Mouse (Mus musculus) layer of hippocampus, adult 9-10 months (tissue): Measurements from ENCODE around the gene Olfr1417.
"Not testable (repeated sequence)": the region's sequence is repeated elsewhere in the genome, so short reads cannot be mapped to it uniquely, and the experiment has no call there.

Experiments used
- DNase-seq: peaks from one replicate; pipeline ENCODE4 v3.0.0; 2022; ENCODE audit warnings: low spot score

The Olfr1417 gene

DNA sequence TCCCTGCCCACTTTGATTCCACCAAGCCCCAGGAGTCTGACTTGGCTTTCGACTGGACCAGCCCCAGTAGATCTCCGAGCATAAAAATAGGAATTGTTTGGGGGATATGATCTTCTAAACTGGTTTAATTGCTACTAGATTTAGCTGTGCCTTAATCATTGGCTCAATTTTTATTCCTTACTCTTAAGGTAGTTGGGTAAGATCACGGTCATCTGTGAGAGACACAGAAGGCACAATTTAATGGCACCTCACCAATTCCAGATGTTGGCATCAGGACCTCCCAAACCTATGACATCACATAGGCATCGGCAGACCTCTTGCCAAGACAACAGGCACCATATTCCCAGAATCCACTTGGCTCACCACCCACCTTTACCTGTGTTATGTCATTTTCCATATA, at the start of gene Olfr1417:
Gene Olfr1417, minus strand, starts transcription at position 101 of the 400 bp plus-strand sequence.
- no peak for DNase-seq

DNA sequence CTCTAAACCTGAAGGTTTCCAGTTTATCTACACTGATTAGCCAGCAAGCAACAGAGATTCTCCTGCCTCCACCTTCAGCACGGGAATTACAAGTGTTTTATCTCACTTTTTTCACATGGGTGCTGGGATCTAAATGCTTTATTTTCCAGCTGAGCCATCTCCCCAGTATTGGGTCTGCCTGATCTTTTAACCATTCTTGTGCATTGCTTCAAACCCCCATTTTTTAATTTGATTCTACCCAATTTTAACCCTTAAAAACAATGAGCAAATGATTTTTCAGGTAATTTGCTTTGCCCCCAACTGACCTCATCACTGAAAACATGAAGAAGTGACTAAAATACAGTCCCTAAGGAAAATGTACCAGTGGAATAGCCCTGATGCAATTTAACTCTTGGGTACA, 47.2 kb upstream of the Olfr1417 start, which contains the start of gene Olfr1420:
Gene Olfr1420, plus strand, starts transcription at position 301 of the 400 bp plus-strand sequence.
- DNase-seq: no peak

DNA sequence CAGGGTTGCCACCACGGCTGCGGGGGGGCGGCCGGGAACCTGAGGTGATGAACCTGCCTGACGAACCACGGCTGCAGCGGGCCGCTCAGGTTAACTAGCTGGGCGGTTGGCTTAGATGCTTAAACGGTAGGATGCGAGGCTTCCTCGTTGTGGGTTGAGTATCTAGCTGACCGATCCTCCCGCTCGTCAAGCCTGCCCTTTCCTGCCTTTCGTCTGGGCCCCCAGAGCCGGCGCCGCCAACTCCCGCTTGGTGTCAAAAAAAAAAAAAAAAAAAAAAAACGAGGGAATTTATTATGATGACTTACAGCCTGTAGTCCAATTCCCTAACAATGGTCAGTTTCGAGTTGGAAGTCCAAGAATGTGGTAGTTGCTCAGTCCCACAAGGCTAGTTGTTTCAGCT, 39.4 kb upstream of the Olfr1417 start:
- not testable (repeated sequence) for DNase-seq

DNA sequence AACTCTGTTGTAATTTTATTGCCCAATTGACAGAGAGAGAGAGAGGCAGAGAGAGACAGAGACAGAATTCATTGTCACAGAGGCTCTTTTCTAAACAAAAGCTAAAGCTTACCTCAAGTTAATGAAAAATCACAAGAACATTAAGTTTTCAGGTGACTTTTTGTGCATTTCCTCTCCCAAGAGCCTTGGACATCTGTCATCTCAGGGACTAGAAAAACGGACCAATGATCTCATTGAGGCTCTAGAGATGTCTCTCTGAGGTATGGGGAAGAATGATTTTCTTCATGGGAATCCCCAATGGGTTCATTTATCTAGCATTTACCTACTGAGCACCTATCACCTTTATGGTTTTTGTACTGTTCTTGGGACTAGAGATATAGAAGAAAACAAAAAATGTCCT, 36.0 kb upstream of the Olfr1417 start, which contains the start of gene Olfr1419:
Gene Olfr1419, minus strand, starts transcription at position 101 of the 400 bp plus-strand sequence.
- no peak for DNase-seq

DNA sequence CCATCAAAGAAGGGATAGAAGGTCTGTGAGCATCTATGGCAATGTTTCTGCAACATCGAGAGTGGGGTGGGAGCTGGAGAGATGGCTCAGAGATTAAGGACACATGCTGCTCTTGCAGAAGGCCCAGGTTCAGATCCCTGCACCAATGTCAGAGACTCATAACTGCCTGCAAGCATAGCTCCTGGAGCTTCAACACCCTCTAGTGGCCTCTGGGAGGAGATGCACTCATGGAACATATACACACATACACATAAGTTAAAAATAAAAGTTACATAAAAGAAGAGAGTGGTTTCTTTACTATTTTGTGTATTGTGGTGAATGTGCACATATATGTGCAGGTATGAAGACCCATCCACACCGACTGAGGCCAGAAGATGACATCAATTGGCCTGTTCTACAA, 28.8 kb upstream of the Olfr1417 start:
- no peak for DNase-seq

DNA sequence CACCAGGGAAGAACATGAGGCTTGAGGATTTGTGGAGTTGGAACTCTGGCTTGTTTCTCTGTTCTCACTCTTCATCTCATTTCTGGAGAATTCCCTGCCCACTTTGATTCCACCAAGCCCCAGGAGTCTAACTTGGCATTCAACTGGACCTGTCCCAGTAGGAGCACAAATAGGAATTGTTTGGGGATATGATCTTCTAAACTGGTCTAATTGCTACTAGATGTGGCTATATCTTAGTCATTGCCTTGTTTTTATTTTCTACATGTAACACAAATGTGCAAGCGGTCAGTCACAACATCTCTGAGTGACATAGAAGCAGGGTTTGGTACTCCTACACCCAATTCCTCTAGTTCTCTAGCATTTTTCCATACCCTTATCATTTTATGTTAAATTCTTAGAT, 21.9 kb upstream of the Olfr1417 start, which contains the start of gene Olfr1418:
Gene Olfr1418, minus strand, starts transcription at position 101 of the 400 bp plus-strand sequence.
- DNase-seq: no peak

DNA sequence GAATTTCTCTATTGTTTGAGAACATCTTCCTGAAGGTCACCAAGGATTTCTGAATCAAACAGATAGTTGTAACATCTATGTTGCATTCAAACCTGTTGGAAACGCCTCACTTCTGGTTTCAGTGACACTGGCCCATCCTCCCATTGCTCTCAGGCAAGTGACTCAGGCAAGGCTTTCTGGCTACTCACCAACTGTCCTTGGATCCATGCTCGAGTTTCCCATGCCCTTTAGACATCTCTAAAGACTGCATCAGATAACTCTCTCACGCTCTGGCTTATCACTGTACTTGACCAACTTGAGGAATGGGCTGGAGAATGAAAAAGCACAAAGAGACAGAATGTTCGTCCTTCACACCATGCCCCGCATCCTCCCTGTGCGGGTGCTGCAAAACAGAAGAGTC, 17.5 kb upstream of the Olfr1417 start:
- no peak for DNase-seq

DNA sequence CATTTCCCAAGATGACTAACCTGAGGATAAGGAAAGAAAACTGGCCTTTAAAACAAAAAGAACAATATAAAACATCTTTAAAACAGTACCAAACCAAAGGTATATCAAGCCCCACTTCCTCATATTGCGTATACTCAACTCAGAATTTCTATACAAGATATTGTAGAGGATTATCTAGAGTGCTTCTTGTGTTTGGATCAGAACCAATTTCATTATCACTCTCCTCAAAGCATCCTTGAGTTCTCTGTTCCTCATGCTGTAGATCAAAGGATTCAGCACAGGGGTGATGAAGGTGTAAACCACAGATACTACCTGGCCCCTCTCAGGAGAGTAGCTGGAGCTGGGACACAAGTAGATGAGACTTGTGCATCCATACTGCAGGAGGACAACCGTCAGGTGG, 15.8 kb upstream of the Olfr1417 start:
- DNase-seq: no peak

DNA sequence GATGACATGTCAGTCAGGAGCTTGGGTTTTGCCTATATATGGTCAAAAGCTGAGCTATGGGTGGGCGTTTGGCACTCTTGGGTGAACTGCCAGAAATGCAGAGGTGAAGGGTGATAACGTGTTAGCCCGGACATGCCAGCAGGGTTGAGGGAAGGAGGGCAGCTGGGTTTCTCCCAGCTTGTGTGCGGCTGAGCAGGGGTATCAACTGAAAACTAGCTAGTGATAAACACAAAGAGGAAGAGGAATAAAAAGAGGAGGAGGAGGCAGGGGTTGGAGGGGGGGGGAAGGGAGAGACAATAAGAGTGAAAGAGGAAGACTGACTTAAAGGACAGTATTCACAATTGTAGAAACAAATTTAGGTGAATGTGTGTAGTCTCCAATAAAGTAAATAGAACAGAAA, 13.6 kb upstream of the Olfr1417 start:
- DNase-seq: no peak

DNA sequence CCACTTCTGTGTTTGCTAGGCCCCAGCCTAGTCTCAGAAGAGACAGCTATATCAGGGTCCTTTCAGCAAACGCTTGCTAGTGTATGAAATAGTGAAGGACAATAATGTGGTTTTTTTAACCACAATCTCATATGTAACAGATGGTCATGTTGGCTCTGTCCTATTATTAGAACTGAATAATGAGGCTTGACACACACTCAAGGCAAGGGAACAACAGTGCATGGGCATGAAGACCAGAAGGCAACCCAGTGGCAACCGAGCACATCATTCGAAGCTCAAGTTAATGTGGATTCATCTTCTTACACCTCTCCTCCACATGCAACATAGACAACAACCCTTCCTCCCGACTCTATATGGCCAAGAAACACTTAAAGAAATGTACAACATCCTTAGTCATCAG, 7.3 kb upstream of the Olfr1417 start:
- DNase-seq: no peak

DNA sequence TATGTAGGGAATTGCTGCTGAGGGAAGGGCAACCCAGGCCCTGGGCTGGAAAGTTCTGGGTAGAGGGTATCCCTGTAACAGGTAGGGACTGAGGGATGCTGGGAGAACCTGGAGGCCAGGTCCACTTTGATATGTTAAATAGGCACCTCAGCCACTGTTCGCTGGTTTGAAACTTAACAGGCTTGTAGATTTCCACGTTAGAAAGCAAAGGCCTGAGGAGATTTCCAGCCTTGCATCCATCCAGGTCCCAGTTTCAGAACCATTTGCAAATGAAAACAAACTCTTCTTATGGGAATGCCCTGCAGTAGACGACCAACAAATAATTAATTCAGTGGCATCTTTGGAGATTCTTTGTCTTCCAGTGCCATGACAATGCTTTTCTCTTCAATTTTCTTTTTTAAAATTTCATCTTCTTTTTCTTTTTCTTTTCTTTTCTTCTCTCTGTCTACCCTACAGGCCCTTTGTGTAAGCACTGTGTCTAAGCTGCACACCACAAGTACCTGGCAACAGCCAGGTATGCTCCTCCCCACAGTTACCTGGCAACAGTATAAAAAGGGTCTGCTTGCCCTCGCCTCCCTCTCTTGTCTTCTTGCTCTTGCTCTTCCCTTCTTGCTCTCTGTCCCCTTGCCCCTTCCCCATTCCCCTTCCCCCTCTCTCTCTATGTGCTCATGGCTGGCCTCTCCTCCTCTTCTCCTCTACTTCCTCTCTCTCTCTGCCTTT, 15.5 kb downstream of the Olfr1417 start:
- DNase-seq: no peak

DNA sequence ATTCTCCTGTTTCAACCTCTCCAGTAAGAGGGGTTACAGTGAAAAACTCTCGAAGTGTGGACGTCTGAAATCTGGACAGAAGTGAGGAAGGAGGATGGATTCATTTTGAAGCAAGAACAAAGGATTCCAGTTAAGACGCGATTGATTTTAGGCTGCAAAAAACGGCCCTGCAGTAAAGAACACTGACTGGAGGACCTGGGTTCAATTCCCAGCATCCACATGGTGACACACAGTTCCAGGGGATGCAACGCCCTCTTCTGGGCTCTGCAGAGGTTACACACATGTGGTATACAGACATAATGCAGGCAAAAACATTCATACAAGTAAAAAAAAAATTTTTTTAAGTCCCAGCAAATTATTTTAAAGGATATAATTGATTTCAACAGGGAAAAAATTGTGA, 18.8 kb downstream of the Olfr1417 start:
- DNase-seq: no peak

DNA sequence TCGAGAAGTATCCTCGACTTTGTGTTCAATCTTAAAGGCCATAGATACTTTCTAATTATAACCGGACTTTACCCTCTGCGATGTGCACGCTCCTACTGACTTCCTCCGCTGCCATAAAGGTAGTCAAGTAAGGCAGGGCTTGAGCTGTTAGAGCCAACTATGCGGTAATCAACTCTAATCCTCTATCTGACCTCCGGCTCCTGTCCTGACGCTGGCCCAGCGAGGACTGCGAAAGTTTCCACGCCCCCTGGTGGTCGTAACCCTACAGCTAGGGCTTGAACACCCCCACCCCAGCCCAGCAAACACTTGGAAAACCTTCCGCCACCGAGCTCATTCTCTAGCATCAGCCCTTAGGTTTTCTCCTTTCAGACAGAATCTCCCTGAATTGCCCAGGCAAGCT, 19.2 kb downstream of the Olfr1417 start:
- no peak for DNase-seq

DNA sequence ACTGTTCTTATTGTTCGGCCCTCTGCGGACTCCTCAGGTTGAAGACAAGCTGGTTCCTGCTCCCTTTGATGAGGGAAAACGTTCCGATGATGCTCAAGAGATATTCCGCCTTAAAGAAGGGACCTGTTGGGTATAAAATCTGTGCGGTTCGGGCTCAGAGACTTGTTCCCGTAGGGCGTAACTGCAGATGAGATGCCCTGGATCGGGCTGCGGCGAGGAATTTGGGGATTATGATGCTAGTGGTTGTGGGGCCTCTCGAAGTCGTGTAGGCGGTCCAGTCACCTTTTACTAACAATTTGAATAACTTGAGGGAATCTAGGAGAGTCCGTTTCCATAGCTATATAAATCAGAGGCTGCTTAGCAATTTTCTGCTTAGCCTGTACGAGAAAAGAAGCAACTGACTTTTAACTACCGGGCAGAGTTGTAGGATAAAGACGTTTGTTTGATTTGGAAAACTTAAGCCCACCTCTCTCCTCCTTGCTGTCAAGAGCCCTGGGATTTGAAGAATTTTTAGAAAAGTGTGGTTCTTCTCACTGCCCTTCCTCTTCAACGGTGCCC, 19.8 kb downstream of the Olfr1417 start, which contains the start of gene Stx3:
Gene Stx3, minus strand, starts transcription at position 261 of the 558 bp plus-strand sequence.
- no peak for DNase-seq

DNA sequence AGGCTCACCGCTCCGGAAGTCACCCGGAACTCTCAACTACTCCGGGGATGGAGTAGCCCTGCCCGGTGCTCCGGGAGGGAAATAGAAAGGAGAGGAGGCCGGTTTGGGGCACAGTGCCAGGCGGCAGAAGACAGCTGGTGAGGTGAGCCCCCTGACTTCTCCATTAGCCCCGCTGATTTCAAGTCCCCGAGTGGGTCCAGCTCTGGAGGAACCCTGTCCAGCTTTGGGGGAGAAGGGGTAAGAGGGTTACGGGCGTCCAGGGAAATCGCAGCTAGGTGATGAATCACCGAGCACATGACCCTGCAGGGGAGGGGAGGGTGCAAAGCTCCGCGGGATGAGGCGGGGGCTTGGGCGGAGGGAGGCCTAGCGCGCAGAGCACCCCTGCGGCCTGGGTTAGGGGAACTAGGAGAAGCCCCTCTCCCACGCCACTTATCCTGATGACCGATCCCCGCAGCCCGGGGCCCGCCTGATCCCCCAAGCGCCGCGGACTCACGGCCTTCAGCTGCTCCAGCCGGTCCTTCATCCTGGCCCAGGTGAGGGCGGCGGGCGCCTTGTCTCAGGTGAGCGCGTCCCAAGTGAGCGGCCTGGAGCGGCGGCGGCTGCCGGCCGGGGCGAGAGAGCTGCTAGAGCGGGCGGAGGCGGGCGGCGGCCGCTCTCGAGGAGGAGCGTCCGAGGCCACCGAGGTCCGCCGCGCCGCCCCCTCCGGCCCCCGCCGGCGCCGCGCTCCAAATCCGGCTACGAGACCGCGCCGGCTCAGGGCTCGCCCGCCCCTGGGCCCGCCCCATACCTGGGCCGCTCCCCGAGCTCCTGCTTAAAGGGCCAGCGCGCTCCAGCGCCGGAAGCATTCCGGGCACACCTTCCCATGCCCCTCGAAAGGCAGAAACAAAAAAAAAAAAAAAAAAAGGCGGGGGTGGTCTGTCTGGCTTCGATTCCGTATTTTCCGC, 20.5 kb downstream of the Olfr1417 start:
- no peak for DNase-seq

DNA sequence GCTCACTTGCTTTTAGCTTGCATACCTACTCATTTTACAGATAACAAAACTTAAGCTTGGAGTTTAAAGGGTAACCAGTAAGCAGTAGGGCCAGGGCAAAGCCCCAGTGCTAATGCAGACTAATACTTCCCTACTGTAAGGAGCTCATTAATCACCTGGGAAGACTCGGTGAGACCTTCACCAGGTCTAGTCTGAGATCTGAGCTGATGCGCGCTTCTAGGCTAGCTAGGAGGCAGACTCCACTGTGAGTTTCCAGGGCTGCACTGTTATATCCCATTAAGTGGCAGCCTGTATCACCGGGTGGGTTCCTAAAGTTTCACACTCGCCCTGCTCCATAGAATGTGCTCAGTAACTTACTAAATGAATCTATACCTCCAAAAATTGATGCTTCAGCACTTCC, 21.4 kb downstream of the Olfr1417 start:
- DNase-seq: no peak

DNA sequence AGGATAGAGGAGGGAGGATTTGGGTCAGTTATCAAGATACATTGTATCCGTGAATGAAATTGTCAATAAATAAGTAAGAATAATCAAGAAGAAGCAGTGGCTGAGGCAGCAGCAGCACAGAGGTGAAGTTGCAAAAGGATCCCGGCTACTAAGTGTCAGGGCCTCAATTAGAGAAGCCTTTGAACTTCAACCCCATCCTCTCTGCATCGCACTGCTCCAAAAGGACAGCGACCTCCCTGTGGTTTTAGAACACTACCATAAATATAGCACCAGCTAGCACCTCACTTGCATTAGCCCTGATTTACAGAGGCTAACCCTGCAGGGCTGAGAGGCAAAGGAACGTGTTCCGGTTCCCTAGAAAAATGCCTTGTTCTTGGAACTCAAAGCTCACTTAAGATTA, 22.3 kb downstream of the Olfr1417 start:
- DNase-seq: no peak

DNA sequence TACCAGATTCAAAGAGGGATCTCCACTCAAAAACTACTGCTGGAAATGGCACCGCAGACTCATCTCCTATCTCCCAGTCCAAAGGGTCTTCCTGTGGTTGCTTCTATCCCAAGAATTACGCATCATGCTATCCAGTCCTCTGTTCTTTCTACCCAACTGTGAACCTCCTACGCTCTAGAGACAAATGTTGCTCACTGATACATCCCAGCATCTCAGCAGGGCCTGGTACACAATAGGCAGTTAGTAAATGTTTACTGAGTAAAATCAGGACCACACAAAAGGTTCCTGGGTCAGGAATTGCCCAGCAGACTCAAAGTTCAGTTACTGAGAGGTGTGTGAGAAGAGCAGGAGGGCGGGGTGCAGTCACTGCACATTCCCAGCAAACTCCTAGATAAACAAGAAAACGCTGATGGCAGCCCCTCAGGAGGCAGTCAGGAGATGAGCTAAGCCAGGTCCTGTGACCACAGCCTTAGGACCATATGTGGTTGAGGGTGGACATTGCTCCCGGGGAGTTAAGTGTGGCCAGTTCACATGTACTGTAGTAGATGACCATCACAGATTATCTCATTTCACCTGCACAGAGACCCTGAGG, 24.2 kb downstream of the Olfr1417 start:
- no peak for DNase-seq

DNA sequence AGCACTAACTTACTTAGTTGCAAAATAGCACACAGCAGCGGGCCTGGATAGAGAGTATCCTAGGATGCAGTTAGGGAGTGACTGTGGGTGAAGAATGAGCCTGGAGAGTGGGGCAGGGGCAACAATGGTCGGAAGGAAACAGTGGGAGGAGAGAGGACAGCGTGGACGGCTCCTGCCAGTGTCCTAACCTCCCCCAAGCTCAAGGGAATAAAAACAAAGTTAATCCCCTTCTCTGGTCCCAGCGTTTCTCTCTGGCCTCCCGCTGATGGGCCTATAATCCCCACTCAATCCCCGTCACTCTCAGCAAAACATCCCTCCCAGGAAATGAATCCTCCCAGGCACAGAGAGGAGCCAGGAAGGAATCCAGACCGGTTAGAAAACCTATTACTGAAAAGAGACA, 25.4 kb downstream of the Olfr1417 start:
- no peak for DNase-seq

DNA sequence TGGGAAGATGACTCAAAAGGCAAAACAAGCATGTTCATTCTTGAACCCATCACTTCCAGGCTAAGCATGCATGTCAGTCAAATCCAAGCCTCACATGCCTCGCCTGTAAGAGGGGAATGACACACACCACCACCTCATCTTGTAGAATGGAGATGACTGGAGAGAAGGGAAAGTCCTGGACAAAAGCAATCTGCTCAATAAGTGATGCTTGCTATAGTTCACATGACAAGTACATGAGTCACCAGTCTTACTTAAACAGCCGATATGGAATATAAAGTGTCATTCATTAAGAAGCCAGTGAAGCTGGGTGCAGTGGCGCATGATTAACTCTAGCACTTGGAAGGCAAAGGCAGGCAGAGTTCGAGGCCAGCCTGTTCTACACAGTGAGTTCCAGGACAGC, 25.9 kb downstream of the Olfr1417 start:
- no peak for DNase-seq

DNA sequence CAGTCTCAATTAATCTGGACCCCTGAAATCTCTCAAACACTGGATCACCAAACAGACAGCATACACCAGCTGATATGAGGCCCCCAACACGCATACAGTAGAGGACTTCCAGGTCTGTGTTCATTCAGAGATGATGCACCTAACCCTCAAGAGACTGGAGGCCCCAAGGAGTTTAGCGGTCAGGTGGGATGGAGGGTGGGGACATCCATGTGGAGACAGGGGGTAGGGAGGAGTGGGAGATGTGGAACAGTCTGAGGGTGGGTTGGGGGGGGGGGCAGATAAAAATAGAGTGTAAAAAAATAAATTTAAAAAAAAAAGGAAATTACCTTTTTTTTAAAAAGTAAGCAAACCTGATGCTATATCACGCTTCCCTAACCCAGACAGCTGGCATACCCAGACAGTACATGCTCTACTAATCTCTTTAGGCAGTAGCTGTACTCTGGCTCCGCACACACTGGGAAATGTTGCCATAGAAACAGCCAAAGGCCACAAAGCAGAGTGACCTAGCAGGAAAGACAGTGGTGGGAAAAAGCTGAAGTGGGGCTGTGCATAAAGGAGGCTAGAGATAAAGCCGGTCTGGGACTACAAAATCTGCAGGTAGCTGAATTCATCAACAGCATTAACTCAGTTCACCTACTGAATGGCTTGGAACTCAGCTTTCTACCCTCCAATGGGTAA, 27.2 kb downstream of the Olfr1417 start:
- DNase-seq: no peak

DNA sequence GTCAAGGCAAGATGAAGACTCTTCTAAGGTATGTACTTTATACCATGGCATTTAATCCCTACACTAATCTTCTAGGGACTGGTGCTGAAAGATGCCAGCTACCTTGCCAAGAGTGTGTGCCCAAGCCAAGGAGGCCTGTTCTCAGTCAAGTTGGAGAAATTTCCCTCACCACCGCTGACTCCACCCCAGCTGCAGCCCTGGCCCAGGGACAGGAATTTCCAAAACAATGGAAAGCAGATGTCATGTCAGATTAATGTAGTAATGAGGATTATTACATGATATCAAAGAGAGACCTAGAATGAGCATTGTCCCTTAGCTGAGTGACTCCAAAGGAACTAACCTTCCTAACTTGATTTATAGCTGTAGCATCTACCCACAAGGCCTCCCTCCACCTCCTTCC, 28.2 kb downstream of the Olfr1417 start:
- DNase-seq: no peak
